Mouse (Mus musculus) CD4-positive naive resting alpha-beta T cell, adult 76 days (primary cell): ENCODE measurements around the gene Gm21958. TPM values are rescaled to one million over a fixed set of nuclear protein-coding genes. Genes with fewer than 3 reads are reported as not detected.

Experiments
- total RNA-seq: library from RNA; stranded (reverse); gene quantifications from one replicate; pipeline ENCODE4 v1.2.4, GENCODE M21; 2023

The Gm21958 gene
- not detected for total RNA-seq

DNA sequence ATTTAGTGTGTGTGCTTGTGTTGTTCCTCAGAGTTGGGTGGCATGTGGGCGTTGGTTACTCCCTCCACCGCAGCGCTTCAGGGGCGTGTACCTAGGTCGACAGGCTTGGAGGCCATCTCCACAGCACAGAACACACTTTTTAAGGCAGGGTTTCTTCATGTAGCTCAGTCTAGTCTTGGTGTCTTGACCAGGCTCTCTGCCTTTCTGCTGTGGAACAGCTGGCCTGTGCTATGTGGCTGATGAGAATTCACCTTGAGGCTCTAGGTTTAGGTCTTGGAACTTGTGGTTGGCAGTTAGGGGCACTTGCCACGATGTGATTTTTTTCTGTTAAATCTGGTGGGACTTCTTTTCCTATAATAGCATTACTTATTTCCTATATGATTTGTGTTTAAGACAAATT is at the start of gene Gm21958:
Gene Gm21958, minus strand, starts transcription at position 101 of the 400 bp plus-strand sequence.

DNA sequence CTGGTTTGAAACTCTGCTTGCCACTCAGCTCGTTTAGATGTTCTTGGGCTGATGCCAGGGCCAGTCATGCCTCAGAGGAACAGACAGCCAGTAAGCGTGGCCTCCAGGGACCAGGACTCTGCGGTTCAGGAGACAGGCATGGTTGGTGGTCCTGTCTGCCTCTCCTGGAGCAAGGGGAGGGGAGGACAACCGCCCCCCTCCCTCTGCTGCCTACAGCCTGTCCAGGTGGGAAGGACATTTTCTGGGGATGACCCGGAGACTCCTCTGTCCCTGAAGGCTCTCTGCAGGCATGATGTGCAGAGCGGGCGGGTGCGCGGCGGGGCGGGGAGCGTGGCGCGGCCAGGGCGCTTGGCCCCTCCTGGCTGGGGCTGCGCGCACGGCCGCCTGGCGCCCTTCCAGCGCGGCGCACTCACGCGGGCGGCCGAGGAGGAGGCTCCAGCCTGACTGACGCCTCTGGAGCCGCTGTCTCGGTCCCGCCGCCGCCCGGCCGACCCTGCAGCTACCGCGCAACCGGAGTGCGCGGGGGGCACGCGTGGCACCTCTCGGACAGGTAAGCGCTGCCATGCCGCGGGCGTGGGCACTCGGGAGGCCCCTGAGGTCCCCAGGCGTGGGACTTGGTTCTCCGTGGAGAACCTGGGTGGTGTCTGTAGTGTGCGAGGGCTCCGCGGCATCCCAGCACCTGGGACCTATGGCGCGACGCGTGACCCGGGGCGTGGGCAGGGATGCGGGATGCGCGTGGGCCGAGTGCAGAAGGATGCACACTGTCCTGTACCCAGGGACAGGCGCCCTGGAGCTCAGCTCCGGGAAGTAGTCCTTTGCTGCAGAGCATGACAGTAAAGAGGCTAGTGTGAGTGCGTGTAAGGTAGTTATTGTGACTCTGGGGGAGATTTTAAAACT is 41.2 kb upstream of the Gm21958 start, which contains the start of gene Smad9:
Gene Smad9, plus strand, starts transcription at position 438 of the 897 bp plus-strand sequence.

DNA sequence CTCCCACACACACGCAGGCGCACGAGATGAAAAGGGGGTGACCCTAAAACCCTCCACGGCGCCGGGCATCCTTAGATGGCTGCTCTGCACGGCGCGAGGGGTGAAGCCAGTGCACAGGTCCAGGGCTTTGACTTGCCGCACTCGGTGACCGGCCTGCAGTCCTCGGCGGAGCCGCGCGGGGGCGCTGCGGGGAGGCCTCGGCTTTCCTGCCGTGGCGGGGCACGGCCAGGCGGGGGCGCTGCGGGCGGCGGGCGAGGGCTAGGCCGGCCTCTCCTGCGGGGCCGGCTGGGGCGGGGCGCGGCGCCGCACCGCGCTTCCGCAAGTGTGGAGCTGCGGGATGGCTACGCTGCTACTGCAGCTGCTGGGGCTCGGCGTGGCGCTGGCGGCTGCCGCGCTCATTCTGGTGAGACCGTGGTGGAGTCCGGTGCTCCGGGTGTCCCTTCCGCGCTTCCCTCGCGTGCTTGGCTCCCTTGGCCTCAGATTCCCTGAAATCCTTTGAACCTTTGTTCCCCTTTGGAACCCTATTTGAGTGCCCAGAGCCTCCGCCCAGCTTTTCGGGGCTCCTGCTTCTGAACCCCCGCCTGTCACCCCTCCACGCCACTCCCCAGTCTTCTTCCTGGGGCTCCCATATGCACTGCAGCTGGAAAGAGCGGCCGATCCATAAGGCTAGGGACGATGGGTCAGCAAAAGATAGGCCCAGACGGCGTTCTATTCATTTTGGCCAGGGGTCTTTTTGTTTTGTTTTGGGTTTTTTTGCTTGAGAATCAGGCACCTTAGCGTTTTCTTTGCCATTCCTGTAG is 21.3 kb upstream of the Gm21958 start, which contains the start of the genes Exosc8 and Alg5:
Gene Exosc8, minus strand, starts transcription at position 147 of the 800 bp plus-strand sequence.
Gene Alg5, plus strand, starts transcription at position 293 of the 800 bp plus-strand sequence.

DNA sequence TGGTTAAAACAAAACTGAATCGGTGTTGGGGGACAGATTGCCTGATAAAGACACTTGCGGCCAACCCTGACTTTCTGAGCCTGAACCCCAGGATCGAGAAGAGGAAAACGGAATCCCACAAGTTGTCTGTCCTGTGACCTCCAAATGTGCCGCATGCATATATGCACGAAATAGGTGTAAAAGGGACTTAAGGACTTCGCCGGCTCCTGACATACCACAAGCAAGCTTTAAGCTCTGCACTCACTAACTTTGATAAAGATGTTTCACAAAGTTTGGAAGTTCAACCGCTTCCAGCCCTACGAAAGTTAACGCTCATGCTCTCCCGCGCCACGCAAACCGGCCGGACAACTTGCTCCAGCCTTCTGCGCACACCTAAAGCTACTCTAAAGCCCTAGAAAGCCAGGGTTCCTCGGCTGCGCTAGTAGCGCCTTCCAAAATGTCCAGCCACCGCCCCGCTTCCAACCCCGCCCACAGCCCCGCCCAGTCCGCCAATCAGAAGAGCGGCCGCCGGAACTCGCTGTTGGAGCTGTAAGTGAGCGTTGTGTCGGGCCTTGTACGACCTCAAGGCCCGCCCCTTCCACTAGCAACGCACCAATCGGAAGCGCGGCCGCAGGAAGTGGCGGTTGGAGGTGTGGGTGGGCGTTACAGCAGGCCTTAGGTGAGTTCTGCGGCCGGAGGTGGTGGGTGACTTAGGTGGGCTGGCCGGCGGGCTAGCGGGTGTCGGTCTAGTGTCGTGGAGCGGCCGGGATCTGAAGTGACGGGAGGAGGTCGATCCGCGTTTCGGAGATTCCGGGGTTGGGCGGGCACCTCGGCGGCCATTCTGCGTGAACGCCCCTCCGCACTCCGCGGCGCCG is 21.7 kb downstream of the Gm21958 start, which contains the start of gene Supt20:
Gene Supt20, plus strand, starts transcription at position 606 of the 854 bp plus-strand sequence.

Other genes with a start within 250 kb of the Gm21958 start
- gene Supt20, start 21.5 kb downstream of the Gm21958 start, total RNA-seq = 148 TPM
- gene Exosc8, start 21.0 kb upstream of the Gm21958 start, total RNA-seq = 99.6 TPM
- 25.6 TPM for gene Alg5, start 21.2 kb upstream of the Gm21958 start, total RNA-seq
- 0.15 TPM for gene Smad9, start 41.2 kb upstream of the Gm21958 start, total RNA-seq
- gene Rfxap, start 93.4 kb upstream of the Gm21958 start, total RNA-seq = 36.8 TPM
- gene Sertm1, start 201.5 kb upstream of the Gm21958 start, total RNA-seq = not detected